Mouse (Mus musculus) forebrain, embryonic 12.5 days (tissue): Measurements from ENCODE around the gene Kdm5a. TPM values are rescaled to one million over a fixed set of nuclear protein-coding genes. Genes with fewer than 3 reads are reported as not detected.

Source experiments
- polyA plus RNA-seq: library from polyadenylated mRNA; unstranded; fragments of >200 nt; fragmentation: Nextera tagmentation; extraction: Ambion mirVana; gene quantifications from 2 replicates; pipeline ENCODE4 v1.2.1, GENCODE M21; 2016

Gene Kdm5a
- polyA plus RNA-seq, 1 experiment from 2014 or later = 60.6 TPM

Other genes starting within 250 kb of the Kdm5a start
- 0.28 TPM in 1 of 2 replicates, not detected in the other for gene D330020A13Rik, start 69.8 kb upstream of the Kdm5a start, polyA plus RNA-seq
- 0.22 and 0.41 TPM in 2 replicates for gene B4galnt3, start 69.6 kb upstream of the Kdm5a start, polyA plus RNA-seq
- 23.9 and 28.3 TPM in 2 replicates for gene Ccdc77, start 250 bp downstream of the Kdm5a start, polyA plus RNA-seq
- gene Il17ra, start 99.1 kb downstream of the Kdm5a start, polyA plus RNA-seq = 5.2 and 5.6 TPM in 2 replicates
- gene Tmem121b, start 129.7 kb downstream of the Kdm5a start, polyA plus RNA-seq = 2.5 TPM in 2 replicates
- 17.1 and 19.1 TPM in 2 replicates for gene Hdhd5, start 167.2 kb downstream of the Kdm5a start, polyA plus RNA-seq